Mouse (Mus musculus) midbrain, embryonic 13.5 days (tissue): Measurements from ENCODE around the gene Aloxe3. TPM values are rescaled to one million over a fixed set of nuclear protein-coding genes. Genes with fewer than 3 reads are reported as not detected.

Experiments used
- ATAC-seq: fragments of 200-750 bp; cut with Nextera tagmentation; 2 replicates; pipeline ENCODE4 v1.8.0; 2017; ENCODE audit warnings: mild to moderate bottlenecking, moderate TSS enrichment, moderate library complexity
- H3K27ac ChIP-seq: fragments of 300-500 bp; sonication (generic); 2 replicates; pipeline ENCODE4 v1.5.1; 2015; ENCODE audit warnings: inconsistent platforms, mild to moderate bottlenecking, moderate library complexity
- H3K27me3 ChIP-seq: fragments of 300-500 bp; sonication (generic); 2 replicates; pipeline ENCODE4 v1.6.1; 2015; ENCODE audit warnings: mild to moderate bottlenecking, inconsistent platforms
- H3K36me3 ChIP-seq: fragments of 300-500 bp; sonication (generic); 2 replicates; pipeline ENCODE4 v1.6.1; 2015; ENCODE audit warnings: mild to moderate bottlenecking, inconsistent platforms
- H3K4me1 ChIP-seq: fragments of 300-500 bp; sonication (generic); replicated peaks from 2 replicates; pipeline ENCODE4 v1.6.1; 2015; ENCODE audit warnings: inconsistent platforms
- H3K4me2 ChIP-seq: fragments of 300-500 bp; sonication (generic); replicated peaks from 2 replicates; pipeline ENCODE4 v1.6.1; 2015; ENCODE audit warnings: moderate library complexity, mild to moderate bottlenecking, inconsistent platforms
- H3K4me3 ChIP-seq: fragments of 300-500 bp; sonication (generic); replicated peaks from 2 replicates; pipeline ENCODE4 v1.5.1; 2015; ENCODE audit warnings: mild to moderate bottlenecking, inconsistent platforms
- H3K9ac ChIP-seq: fragments of 300-500 bp; sonication (generic); replicated peaks from 2 replicates; pipeline ENCODE4 v1.6.1; 2015; ENCODE audit warnings: mild to moderate bottlenecking, inconsistent platforms
- H3K9me3 ChIP-seq: fragments of 300-500 bp; sonication (generic); 2 replicates; pipeline ENCODE4 v1.6.1; 2016; ENCODE audit warnings: mild to moderate bottlenecking, inconsistent platforms
- WGBS: fragments of 180-500 bp; shearing (Covaris S2); methylation state at CpG from one replicate; pipeline ENCODE4 v1.1.7; 2015; 5-methylcytosine and 5-hydroxymethylcytosine counted together
- polyA plus RNA-seq: library from polyadenylated mRNA; unstranded; fragments of >200 nt; fragmentation: Nextera tagmentation; extraction: Ambion mirVana; gene quantifications from 2 replicates; pipeline ENCODE4 v1.2.1, GENCODE M21; 2015

The Aloxe3 gene
- polyA plus RNA-seq, 1 experiment from 2014 or later = 0.39 TPM

DNA sequence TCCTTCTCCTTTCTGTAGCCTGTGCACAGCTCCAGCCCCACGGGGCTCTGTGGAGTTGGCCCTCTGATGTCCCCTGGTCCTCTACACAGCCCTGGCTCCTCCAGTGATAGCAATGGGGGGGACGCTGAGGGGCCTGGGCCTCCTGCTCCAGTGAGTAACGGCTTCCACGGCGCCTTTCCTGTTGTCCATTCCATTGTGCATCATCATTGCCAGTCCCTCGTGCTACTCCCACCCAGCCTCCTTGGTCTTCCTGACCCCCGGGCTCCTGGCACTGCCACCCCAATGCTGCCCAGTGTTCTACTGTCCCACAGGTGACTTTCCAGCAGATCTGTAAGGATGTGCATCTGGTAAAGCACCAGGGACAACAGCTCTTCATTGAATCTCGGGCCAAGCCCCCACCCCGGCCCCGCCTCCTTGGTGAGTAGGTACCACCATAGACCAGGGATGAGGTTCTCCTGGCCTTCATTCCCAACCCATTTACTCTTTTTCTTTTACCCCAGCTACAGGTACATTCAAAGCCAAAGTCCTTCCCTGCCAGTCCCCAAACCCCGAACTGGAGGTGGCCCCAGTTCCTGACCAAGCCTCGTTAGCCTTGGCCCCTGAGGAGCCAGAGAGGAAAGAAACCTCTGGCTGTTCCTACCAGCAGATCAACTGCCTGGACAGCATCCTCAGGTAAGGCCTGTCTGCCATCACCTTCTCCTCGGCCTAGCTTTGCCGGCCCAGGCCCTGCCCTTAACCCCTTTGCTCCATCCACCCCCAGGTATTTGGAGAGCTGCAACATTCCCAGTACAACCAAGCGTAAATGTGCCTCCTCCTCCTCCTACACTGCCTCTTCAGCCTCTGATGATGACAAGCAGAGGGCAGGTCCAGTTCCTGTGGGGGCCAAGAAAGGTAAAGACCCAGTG lies 21.9 kb upstream of the Aloxe3 start:
- Histone ChIP-seq H3K27ac (no peak overlapping the region), H3K9ac (no peak overlapping the region; the same call in 1 of the 2 replicates), H3K4me1 (peaks cover 22% of the 10 kb centered on the region), H3K4me3 (no peak overlapping the region), H3K36me3 (peaks cover 81% of the 10 kb centered on the region), H3K27me3 (no peaks in the 10 kb centered on the region), H3K9me3 (no peaks in the 10 kb centered on the region), H3K4me2 (no peak overlapping the region)
- no peak for ATAC-seq
- 93% methylated on average over 15 of the region's 15 CpGs for WGBS

DNA sequence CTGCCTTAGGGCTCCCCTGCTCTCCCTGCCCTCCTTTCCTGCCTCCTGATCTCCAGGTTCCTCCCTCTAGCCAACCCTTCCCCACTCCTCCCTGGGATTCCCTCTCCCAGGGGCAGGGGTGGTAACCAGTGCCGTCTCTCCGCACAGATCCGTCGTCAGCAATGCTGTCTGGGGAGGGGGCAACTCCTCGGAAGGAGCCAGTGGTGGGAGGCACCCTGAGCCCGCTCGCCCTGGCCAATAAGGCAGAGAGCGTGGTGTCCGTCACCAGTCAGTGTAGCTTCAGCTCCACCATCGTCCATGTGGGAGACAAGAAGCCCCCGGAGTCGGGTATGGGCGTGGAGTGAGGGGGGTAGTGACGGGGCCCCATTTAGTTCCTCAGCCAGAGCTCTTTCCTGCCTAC lies 21.2 kb upstream of the Aloxe3 start:
- WGBS = 93% methylated on average over 14 of the region's 14 CpGs
- H3K9me3 ChIP-seq = no peaks in the 10 kb centered on the region
- peaks cover 15% of the 10 kb centered on the region for H3K4me1 ChIP-seq
- H3K36me3 ChIP-seq = peaks cover 88% of the 10 kb centered on the region
- no peak overlapping the region for H3K4me3 ChIP-seq
- ATAC-seq = no peak
- no peak overlapping the region for H3K4me2 ChIP-seq
- H3K27ac ChIP-seq = no peak overlapping the region
- H3K27me3 ChIP-seq = no peaks in the 10 kb centered on the region
- H3K9ac ChIP-seq = no peak overlapping the region

- Histone ChIP-seq H3K36me3 (peaks cover 90% of the 10 kb centered on the region), H3K4me2 (no peak overlapping the region), H3K4me1 (peaks cover 8% of the 10 kb centered on the region), H3K9me3 (no peaks in the 10 kb centered on the region), H3K9ac (no peak overlapping the region), H3K27ac (no peak overlapping the region), H3K4me3 (no peak overlapping the region), H3K27me3 (no peaks in the 10 kb centered on the region)
- ATAC-seq = no peak
- WGBS = 93% methylated on average over 6 of the region's 6 CpGs
Observed at GRCm38 (mm10) chr11:69105227-69105626, 20.5 kb upstream of the Aloxe3 start.

GRCm38 (mm10) chr11:69105796-69106195 lies 19.9 kb upstream of the Aloxe3 start:
- peaks cover 2% of the 10 kb centered on the region; the same call in 1 of the 2 replicates for H3K4me1 ChIP-seq
- WGBS = 82% methylated on average over 2 of the region's 2 CpGs
- no peaks in the 10 kb centered on the region for H3K27me3 ChIP-seq
- no peaks in the 10 kb centered on the region for H3K9me3 ChIP-seq
- peaks cover 87% of the 10 kb centered on the region for H3K36me3 ChIP-seq
- no peak overlapping the region for H3K4me2 ChIP-seq
- no peak for ATAC-seq
- no peak overlapping the region for H3K27ac ChIP-seq
- H3K4me3 ChIP-seq = no peak overlapping the region
- no peak overlapping the region for H3K9ac ChIP-seq

- no peaks in the 10 kb centered on the region for H3K9me3 ChIP-seq
- no peak for ATAC-seq
- no peaks in the 10 kb centered on the region for H3K27me3 ChIP-seq
- WGBS = 94% methylated on average over 11 of the region's 11 CpGs
- no peak overlapping the region for H3K27ac ChIP-seq
- 0 out of 2 replicates have a peak, but pooled peaks cover 3% of the 10 kb centered on the region for H3K4me1 ChIP-seq
- no peak overlapping the region for H3K9ac ChIP-seq
- peaks cover 82% of the 10 kb centered on the region for H3K36me3 ChIP-seq
- H3K4me2 ChIP-seq = no peak overlapping the region
- no peak overlapping the region for H3K4me3 ChIP-seq
Observed at GRCm38 (mm10) chr11:69106299-69106698, 19.4 kb upstream of the Aloxe3 start.

DNA sequence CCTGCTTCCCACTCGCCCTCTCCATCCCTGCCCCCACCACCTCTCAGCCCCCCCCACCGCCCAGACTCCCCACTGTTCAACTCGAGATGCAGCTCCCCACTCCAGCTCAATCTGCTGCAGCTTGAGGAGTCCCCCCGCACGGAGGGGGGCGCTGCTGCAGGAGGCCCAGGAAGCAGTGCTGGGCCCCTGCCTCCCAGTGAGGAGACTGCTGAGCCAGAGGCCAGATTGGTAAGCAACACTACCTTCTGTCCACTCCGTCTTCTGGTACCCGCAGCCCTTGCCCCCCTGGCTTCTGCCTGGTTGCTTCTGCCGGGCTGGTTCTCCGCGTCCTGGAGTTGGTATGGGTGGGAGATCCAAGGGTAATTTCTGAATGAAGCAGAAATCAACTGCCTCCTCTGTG lies 18.9 kb upstream of the Aloxe3 start:
- H3K4me2 ChIP-seq = no peak overlapping the region
- no peak overlapping the region for H3K4me3 ChIP-seq
- H3K27ac ChIP-seq = no peak overlapping the region
- peaks cover 8% of the 10 kb centered on the region; the same call in 1 of the 2 replicates for H3K4me1 ChIP-seq
- no peaks in the 10 kb centered on the region for H3K9me3 ChIP-seq
- H3K27me3 ChIP-seq = peaks cover 2% of the 10 kb centered on the region; the same call in 1 of the 2 replicates
- 84% methylated on average over 11 of the region's 11 CpGs for WGBS
- H3K9ac ChIP-seq = no peak overlapping the region
- no peak for ATAC-seq
- H3K36me3 ChIP-seq = peaks cover 77% of the 10 kb centered on the region

DNA sequence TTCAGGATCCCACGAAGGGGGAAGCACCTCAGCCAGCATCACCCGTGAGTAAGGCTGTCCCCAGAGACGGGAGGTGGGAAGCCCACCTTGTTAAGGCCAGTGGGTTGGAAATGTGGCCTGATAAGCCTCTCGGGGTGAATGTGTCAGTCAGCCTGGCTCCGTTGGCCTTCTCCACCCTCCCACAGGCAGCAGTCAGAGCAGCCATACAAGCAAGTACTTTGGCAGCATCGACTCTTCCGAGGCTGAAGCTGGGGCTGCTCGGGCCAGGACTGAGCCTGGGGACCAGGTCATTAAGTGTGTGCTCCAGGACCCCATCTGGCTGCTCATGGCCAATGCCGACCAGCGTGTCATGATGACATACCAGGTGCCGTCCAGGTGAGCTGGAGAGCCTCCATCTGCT lies 18.0 kb upstream of the Aloxe3 start:
- Histone ChIP-seq H3K4me3 (no peak overlapping the region), H3K36me3 (peaks cover 69% of the 10 kb centered on the region), H3K27me3 (peaks cover 10% of the 10 kb centered on the region; the same call in 1 of the 2 replicates), H3K4me2 (no peak overlapping the region), H3K9ac (no peak overlapping the region), H3K9me3 (no peaks in the 10 kb centered on the region), H3K27ac (no peak overlapping the region), H3K4me1 (peaks cover 12% of the 10 kb centered on the region; the same call in 1 of the 2 replicates)
- 90% methylated on average over 11 of the region's 11 CpGs for WGBS
- no peak for ATAC-seq

GRCm38 (mm10) chr11:69108223-69108622 lies 17.5 kb upstream of the Aloxe3 start:
- no peak for ATAC-seq
- 93% methylated on average over 9 of the region's 9 CpGs for WGBS
- H3K27me3 ChIP-seq = peaks cover 12% of the 10 kb centered on the region; the same call in 1 of the 2 replicates
- no peak overlapping the region for H3K4me2 ChIP-seq
- H3K27ac ChIP-seq = no peak overlapping the region
- H3K4me3 ChIP-seq = no peak overlapping the region
- H3K4me1 ChIP-seq = peaks cover 14% of the 10 kb centered on the region; the same call in 1 of the 2 replicates
- H3K36me3 ChIP-seq = peaks cover 63% of the 10 kb centered on the region
- no peak overlapping the region for H3K9ac ChIP-seq
- no peaks in the 10 kb centered on the region for H3K9me3 ChIP-seq

DNA sequence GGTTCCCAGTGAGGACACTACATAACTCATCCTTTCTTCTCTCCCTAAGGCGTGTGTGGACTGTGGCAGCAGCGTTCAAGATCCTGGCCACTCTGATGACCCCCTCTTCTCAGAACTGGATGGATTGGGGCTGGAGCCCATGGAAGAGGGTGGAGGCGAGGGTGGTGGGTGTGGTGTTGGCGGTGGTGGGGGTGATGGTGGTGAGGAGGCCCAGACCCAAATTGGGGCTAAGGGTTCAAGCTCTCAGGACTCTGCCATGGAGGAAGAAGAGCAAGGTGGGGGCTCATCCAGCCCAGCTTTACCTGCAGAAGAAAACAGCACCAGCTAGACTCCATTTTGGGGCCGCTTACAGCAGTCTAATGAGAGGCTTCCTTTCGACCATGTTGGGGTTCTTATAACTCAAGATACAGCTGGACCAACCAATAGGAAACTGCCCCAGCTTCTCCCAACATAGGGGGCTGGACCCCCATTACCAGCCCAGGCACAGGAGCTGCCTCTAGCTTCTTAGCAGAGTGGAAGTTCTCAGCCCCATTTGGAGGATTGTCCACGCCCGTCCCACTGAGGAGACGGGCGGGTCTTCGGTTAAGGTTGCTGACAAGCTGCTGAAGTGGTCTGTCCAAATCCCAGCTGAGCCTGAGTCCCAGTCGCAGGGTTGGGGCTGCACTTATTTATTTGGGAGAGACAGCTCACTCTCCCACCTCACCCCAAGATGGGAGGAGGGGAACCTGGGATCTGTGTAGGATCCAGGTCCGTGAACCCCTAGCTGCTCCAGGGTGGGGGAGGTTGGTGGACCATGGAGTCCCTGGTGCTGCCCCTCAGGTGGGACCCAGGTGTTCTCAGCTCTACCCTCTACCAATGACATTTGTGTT lies 16.4 kb upstream of the Aloxe3 start:
- H3K36me3 ChIP-seq = peaks cover 53% of the 10 kb centered on the region
- H3K4me2 ChIP-seq = no peak overlapping the region
- H3K4me3 ChIP-seq = no peak overlapping the region
- H3K4me1 ChIP-seq = peaks cover 14% of the 10 kb centered on the region; the same call in 1 of the 2 replicates
- peak; percentile 32; the same call in 1 of the 2 replicates for ATAC-seq
- no peak overlapping the region; the same call in 1 of the 2 replicates for H3K9ac ChIP-seq
- H3K27me3 ChIP-seq = peaks cover 15% of the 10 kb centered on the region; the same call in 1 of the 2 replicates
- 80% methylated on average over 13 of the region's 13 CpGs for WGBS
- H3K27ac ChIP-seq = no peak overlapping the region
- H3K9me3 ChIP-seq = no peaks in the 10 kb centered on the region

GRCm38 (mm10) chr11:69110319-69111046 lies 15.2 kb upstream of the Aloxe3 start:
- Histone ChIP-seq H3K4me3 (peak overlapping the region; percentile 48), H3K9ac (peak overlapping the region; percentile 28), H3K4me1 (peaks cover 14% of the 10 kb centered on the region; the same call in 1 of the 2 replicates), H3K4me2 (peak overlapping the region; percentile 55), H3K27me3 (peaks cover 20% of the 10 kb centered on the region), H3K27ac (no peak overlapping the region), H3K9me3 (no peaks in the 10 kb centered on the region), H3K36me3 (peaks cover 41% of the 10 kb centered on the region)
- peak; percentile 71 for ATAC-seq
- under 1% methylated on average over 30 of the region's 30 CpGs for WGBS

- 0 out of 2 replicates have a peak, but pooled peaks have one; percentile 12 for ATAC-seq
- H3K36me3 ChIP-seq = peaks cover 33% of the 10 kb centered on the region
- peak overlapping the region; percentile 48 for H3K4me3 ChIP-seq
- H3K4me2 ChIP-seq = peak overlapping the region; percentile 55
- 6% methylated on average over 21 of the region's 21 CpGs for WGBS
- peaks cover 14% of the 10 kb centered on the region; the same call in 1 of the 2 replicates for H3K4me1 ChIP-seq
- H3K27ac ChIP-seq = no peak overlapping the region
- peak overlapping the region; percentile 1 for H3K9ac ChIP-seq
- peaks cover 27% of the 10 kb centered on the region for H3K27me3 ChIP-seq
- H3K9me3 ChIP-seq = no peaks in the 10 kb centered on the region
Observed at GRCm38 (mm10) chr11:69111051-69111810, 14.5 kb upstream of the Aloxe3 start.
